Mouse (Mus musculus) limb, embryonic 13.5 days (tissue): ENCODE measurements around the gene Qrfpr. TPM values are rescaled to one million over a fixed set of nuclear protein-coding genes. Genes with fewer than 3 reads are reported as not detected.
A peak's percentile ranks its signal among the peaks of the same experiment; 100 is the strongest.

Source experiments
- ATAC-seq: fragments of 200-750 bp; cut with Nextera tagmentation; 2 replicates; pipeline ENCODE4 v1.8.0; 2017; ENCODE audit warnings: low read depth, moderate number of reproducible peaks, moderate TSS enrichment; ENCODE audit not compliant: low FRiP score
- H3K27ac ChIP-seq: fragments of 300-500 bp; sonication (generic); 2 replicates; pipeline ENCODE4 v1.5.1; 2015; ENCODE audit warnings: inconsistent platforms, mild to moderate bottlenecking, moderate library complexity
- H3K27me3 ChIP-seq: fragments of 300-500 bp; sonication (generic); 2 replicates; pipeline ENCODE4 v1.6.1; 2015; ENCODE audit warnings: mild to moderate bottlenecking, inconsistent platforms
- H3K36me3 ChIP-seq: fragments of 300-500 bp; sonication (generic); 2 replicates; pipeline ENCODE4 v1.6.1; 2015; ENCODE audit warnings: inconsistent platforms, mild to moderate bottlenecking, moderate library complexity
- H3K4me1 ChIP-seq: fragments of 300-500 bp; sonication (generic); 2 replicates; pipeline ENCODE4 v1.6.1; 2015; ENCODE audit warnings: inconsistent platforms
- H3K4me2 ChIP-seq: fragments of 300-500 bp; sonication (generic); replicated peaks from 2 replicates; pipeline ENCODE4 v1.6.1; 2015; ENCODE audit warnings: inconsistent platforms, mild to moderate bottlenecking, moderate library complexity
- H3K4me3 ChIP-seq: fragments of 300-500 bp; sonication (generic); 2 replicates; pipeline ENCODE4 v1.5.1; 2015; ENCODE audit warnings: moderate library complexity, mild to moderate bottlenecking, inconsistent platforms
- H3K9ac ChIP-seq: fragments of 300-500 bp; sonication (generic); 2 replicates; pipeline ENCODE4 v1.6.1; 2015; ENCODE audit warnings: mild to moderate bottlenecking, inconsistent platforms
- H3K9me3 ChIP-seq: fragments of 300-500 bp; sonication (generic); 2 replicates; pipeline ENCODE4 v1.6.1; 2016; ENCODE audit warnings: inconsistent platforms
- WGBS: fragments of 180-500 bp; shearing (Covaris S2); methylation state at CpG from one replicate; pipeline ENCODE4 v1.1.7; 2015; 5-methylcytosine and 5-hydroxymethylcytosine counted together
- polyA plus RNA-seq: library from polyadenylated mRNA; unstranded; fragments of >200 nt; fragmentation: Nextera tagmentation; extraction: Ambion mirVana; gene quantifications from 2 replicates; pipeline ENCODE4 v1.2.1, GENCODE M21; 2015

Gene Qrfpr
- polyA plus RNA-seq, 1 experiment from 2014 or later: 0.39 TPM

GRCm38 (mm10) chr3:36207520-36208264, 14.4 kb downstream of the Qrfpr start:
- WGBS: 70% methylated on average over 19 of the region's 19 CpGs
- Histone ChIP-seq H3K9me3 (no peaks in the 10 kb centered on the region), H3K4me1 (no peaks in the 10 kb centered on the region), H3K4me2 (no peak overlapping the region), H3K27ac (no peak overlapping the region), H3K36me3 (no peaks in the 10 kb centered on the region), H3K9ac (no peak overlapping the region), H3K27me3 (no peaks in the 10 kb centered on the region), H3K4me3 (no peak overlapping the region)
- no peak for ATAC-seq

- no peak overlapping the region for H3K27ac ChIP-seq
- no peaks in the 10 kb centered on the region for H3K27me3 ChIP-seq
- 73% methylated on average over 7 of the region's 7 CpGs for WGBS
- no peaks in the 10 kb centered on the region for H3K9me3 ChIP-seq
- H3K36me3 ChIP-seq: no peaks in the 10 kb centered on the region
- ATAC-seq: no peak
- H3K9ac ChIP-seq: no peak overlapping the region
- H3K4me3 ChIP-seq: no peak overlapping the region
- no peak overlapping the region for H3K4me2 ChIP-seq
- H3K4me1 ChIP-seq: no peaks in the 10 kb centered on the region
Observed at GRCm38 (mm10) chr3:36202932-36203331, 19.2 kb downstream of the Qrfpr start.

DNA sequence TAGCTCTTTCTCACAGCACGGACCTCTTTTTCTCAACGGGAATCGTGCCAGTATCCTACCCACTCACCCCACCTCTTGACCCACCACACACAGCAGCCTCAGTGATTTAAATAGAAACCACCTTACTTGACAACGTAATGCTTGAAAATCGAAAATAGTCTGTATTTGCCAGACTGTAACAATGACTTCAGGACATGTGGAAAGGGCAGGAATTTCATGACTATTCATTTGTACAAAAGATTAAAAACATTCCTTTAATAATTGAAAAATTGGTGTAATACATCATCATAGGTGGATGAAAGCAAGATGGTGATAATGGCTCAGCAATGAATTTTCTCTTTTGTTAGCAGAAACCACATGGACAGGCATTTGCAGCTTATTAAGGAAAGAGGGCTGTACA, 21.0 kb downstream of the Qrfpr start:
- no peaks in the 10 kb centered on the region for H3K4me1 ChIP-seq
- no peak overlapping the region for H3K4me3 ChIP-seq
- no peak overlapping the region for H3K27ac ChIP-seq
- WGBS: 60% methylated on average over 5 of the region's 5 CpGs
- no peaks in the 10 kb centered on the region for H3K9me3 ChIP-seq
- H3K9ac ChIP-seq: no peak overlapping the region
- H3K36me3 ChIP-seq: no peaks in the 10 kb centered on the region
- no peaks in the 10 kb centered on the region for H3K27me3 ChIP-seq
- ATAC-seq: no peak
- no peak overlapping the region for H3K4me2 ChIP-seq

GRCm38 (mm10) chr3:36189243-36189642, 32.9 kb downstream of the Qrfpr start:
- Histone ChIP-seq H3K4me1 (no peaks in the 10 kb centered on the region), H3K9ac (no peak overlapping the region), H3K27me3 (no peaks in the 10 kb centered on the region), H3K27ac (no peak overlapping the region), H3K9me3 (no peaks in the 10 kb centered on the region), H3K4me3 (no peak overlapping the region), H3K36me3 (no peaks in the 10 kb centered on the region), H3K4me2 (no peak overlapping the region)
- ATAC-seq: no peak
- 91% methylated on average over 8 of the region's 8 CpGs for WGBS

GRCm38 (mm10) chr3:36186510-36186909, 35.6 kb downstream of the Qrfpr start:
- no peak overlapping the region for H3K9ac ChIP-seq
- H3K4me2 ChIP-seq: no peak overlapping the region
- no peaks in the 10 kb centered on the region for H3K4me1 ChIP-seq
- H3K36me3 ChIP-seq: no peaks in the 10 kb centered on the region
- WGBS: 83% methylated on average over 4 of the region's 4 CpGs
- no peaks in the 10 kb centered on the region for H3K9me3 ChIP-seq
- H3K27me3 ChIP-seq: no peaks in the 10 kb centered on the region
- H3K27ac ChIP-seq: no peak overlapping the region
- ATAC-seq: no peak
- H3K4me3 ChIP-seq: no peak overlapping the region

DNA sequence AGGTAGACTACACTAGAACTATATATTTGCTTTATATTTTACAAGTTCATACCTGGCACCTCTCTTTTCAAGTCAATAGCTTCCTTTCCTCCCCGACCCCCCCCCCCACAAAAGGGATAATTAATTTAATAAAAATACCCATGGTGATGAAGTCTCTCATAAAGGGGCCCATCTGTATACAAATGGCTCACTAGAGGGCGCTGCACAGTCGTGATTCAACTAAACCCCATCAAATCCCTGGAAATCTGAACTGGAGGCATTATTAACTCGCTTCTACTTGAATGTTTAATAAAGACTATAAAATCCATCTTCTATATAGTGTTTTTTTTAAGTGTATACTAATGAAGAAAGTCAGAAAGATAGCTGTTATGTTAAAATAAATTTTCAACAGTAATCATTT, 40.6 kb downstream of the Qrfpr start:
- Histone ChIP-seq H3K4me3 (no peak overlapping the region), H3K27ac (no peak overlapping the region), H3K36me3 (no peaks in the 10 kb centered on the region), H3K9ac (no peak overlapping the region), H3K9me3 (no peaks in the 10 kb centered on the region), H3K27me3 (no peaks in the 10 kb centered on the region), H3K4me2 (no peak overlapping the region), H3K4me1 (no peaks in the 10 kb centered on the region)
- no peak for ATAC-seq
- 6% methylated on average over 4 of the region's 4 CpGs for WGBS

GRCm38 (mm10) chr3:36173761-36174160, 48.4 kb downstream of the Qrfpr start:
- Histone ChIP-seq H3K4me2 (no peak overlapping the region), H3K4me3 (no peak overlapping the region), H3K9me3 (no peaks in the 10 kb centered on the region), H3K27me3 (no peaks in the 10 kb centered on the region), H3K4me1 (no peaks in the 10 kb centered on the region), H3K36me3 (peaks cover 9% of the 10 kb centered on the region; the same call in 1 of the 2 replicates), H3K9ac (no peak overlapping the region), H3K27ac (no peak overlapping the region)
- WGBS: 82% methylated on average over 2 of the region's 2 CpGs
- no peak for ATAC-seq

GRCm38 (mm10) chr3:36171348-36171747, 50.8 kb downstream of the Qrfpr start:
- ATAC-seq: no peak
- Histone ChIP-seq H3K27me3 (no peaks in the 10 kb centered on the region), H3K4me3 (no peak overlapping the region), H3K4me1 (no peaks in the 10 kb centered on the region), H3K27ac (no peak overlapping the region), H3K4me2 (no peak overlapping the region), H3K9ac (no peak overlapping the region), H3K9me3 (no peaks in the 10 kb centered on the region), H3K36me3 (peaks cover 29% of the 10 kb centered on the region)
- 87% methylated on average over 1 of the region's 1 CpGs for WGBS

DNA sequence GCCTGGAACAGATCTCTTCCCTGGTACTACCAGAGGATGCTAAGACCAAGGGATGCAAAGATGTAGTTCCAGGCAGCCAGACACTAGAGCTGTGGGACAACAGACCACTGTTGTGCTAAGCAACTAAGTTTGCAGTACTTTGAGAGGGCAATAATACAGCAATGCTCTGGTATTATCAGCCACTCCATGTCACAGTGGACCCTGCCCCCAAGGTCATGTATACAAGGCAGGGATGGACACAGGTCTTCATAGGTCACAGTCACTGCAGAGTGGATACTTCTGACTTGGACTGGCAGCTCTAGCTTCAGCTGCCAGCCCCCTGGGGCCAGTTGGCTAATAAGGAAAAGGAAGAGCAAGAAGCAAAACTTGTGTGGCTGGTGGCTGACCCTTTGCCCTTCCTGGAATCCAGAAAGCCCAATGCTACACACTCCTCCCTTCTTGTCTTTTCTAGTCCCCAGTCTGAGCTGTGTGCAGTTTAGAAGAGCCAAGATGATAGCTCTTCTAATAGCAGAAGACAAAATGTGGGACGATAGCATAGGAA, 51.4 kb downstream of the Qrfpr start:
- Histone ChIP-seq H3K4me1 (no peaks in the 10 kb centered on the region), H3K4me3 (no peak overlapping the region), H3K4me2 (no peak overlapping the region), H3K27me3 (no peaks in the 10 kb centered on the region), H3K27ac (no peak overlapping the region), H3K9me3 (0 out of 2 replicates have a peak, but pooled peaks cover 3% of the 10 kb centered on the region), H3K9ac (no peak overlapping the region), H3K36me3 (peaks cover 35% of the 10 kb centered on the region)
- 94% methylated on average over 1 of the region's 1 CpGs for WGBS
- no peak for ATAC-seq

DNA sequence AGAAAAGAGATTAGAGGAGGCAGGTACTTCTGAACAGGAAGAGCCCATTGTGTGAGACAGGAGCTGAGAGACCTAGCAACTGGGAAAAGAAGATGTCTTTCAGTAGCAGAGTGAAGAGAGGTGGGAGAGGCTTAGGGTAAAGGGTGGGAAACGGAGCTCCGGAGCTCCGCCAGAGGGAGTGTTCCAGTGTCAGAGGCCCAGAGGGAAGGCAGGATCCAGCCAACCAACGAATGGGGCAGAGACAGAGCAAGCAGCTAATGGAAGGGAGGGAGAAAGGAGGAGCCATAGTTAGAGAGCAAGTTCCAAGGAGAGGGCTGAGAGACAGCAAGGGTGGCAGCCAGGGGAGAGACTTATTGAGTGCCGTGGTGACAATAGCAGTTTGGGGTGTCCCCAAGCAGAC, 66.8 kb downstream of the Qrfpr start:
- 32% methylated on average over 5 of the region's 5 CpGs for WGBS
- Histone ChIP-seq H3K9ac (no peak overlapping the region), H3K4me2 (no peak overlapping the region), H3K4me1 (peaks cover 28% of the 10 kb centered on the region), H3K27me3 (no peaks in the 10 kb centered on the region), H3K27ac (no peak overlapping the region), H3K9me3 (peaks cover 8% of the 10 kb centered on the region; the same call in 1 of the 2 replicates), H3K36me3 (peaks cover 11% of the 10 kb centered on the region), H3K4me3 (no peak overlapping the region)
- ATAC-seq: no peak

- Histone ChIP-seq H3K27ac (peak within 1 kb of the TSS; percentile 74), H3K27me3 (no peaks in the 10 kb centered on the region), H3K9me3 (no peaks in the 10 kb centered on the region), H3K36me3 (no peaks in the 10 kb centered on the region), H3K4me3 (peak within 1 kb of the TSS; percentile 74), H3K4me2 (peak within 1 kb of the TSS; percentile 73), H3K9ac (peak within 1 kb of the TSS; percentile 90), H3K4me1 (peaks cover 28% of the 10 kb centered on the region)
- peak; percentile 100 for ATAC-seq
- WGBS: under 1% methylated on average over 54 of the region's 54 CpGs
Observed at GRCm38 (mm10) chr3:36150934-36151686, 71.0 kb downstream of the Qrfpr start, which contains the start of gene D3Ertd254e. TSS of gene D3Ertd254e (plus strand) at chr3:36151017.

DNA sequence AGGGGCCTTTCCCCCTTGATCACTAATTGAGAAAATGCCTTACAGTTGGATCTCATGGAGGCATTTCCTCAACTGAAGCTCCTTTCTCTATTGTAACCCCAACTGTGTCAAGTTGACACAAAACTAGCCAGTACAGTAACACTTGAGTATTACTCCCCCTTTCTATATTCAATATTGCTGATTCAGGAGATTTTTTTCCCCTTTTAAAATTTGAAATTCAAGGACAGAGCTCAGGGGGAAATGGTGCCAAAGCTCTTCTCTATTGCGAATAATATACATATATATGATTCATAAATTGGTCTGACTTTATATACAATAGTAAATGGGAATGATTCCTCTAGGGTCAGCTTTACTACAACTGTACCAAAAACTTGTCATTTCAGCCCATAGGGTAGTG, 71.6 kb downstream of the Qrfpr start:
- Histone ChIP-seq H3K9me3 (no peaks in the 10 kb centered on the region), H3K4me1 (peaks cover 27% of the 10 kb centered on the region), H3K27ac (no peak overlapping the region), H3K36me3 (no peaks in the 10 kb centered on the region), H3K9ac (no peak overlapping the region), H3K4me3 (peak overlapping the region; percentile 74), H3K4me2 (peak overlapping the region; percentile 73), H3K27me3 (no peaks in the 10 kb centered on the region)
- 19% methylated on average over 1 of the region's 1 CpGs for WGBS
- ATAC-seq: no peak
